Mouse (Mus musculus) liver, embryonic 13.5 days (tissue): Measurements from ENCODE around the gene Il1rl2. TPM values are rescaled to one million over a fixed set of nuclear protein-coding genes. Genes with fewer than 3 reads are reported as not detected.

ENCODE experiments used
- ATAC-seq: fragments of 200-750 bp; cut with Nextera tagmentation; 2 replicates; pipeline ENCODE4 v1.8.0; 2017; ENCODE audit warnings: low read depth, mild to moderate bottlenecking, moderate number of reproducible peaks, moderate library complexity
- DNase-seq: peaks from one replicate; pipeline ENCODE4 v3.0.0; 2022
- H3K27ac ChIP-seq: fragments of 300-500 bp; sonication (generic); 2 replicates; pipeline ENCODE4 v1.5.1; 2015; ENCODE audit warnings: moderate library complexity, mild to moderate bottlenecking, inconsistent platforms
- H3K27me3 ChIP-seq: fragments of 300-500 bp; sonication (generic); 2 replicates; pipeline ENCODE4 v1.6.1; 2015; ENCODE audit warnings: mild to moderate bottlenecking, inconsistent platforms
- H3K36me3 ChIP-seq: fragments of 300-500 bp; sonication (generic); 2 replicates; pipeline ENCODE4 v1.6.1; 2015; ENCODE audit warnings: mild to moderate bottlenecking, inconsistent platforms
- H3K4me1 ChIP-seq: fragments of 300-500 bp; sonication (generic); replicated peaks from 2 replicates; pipeline ENCODE4 v1.6.1; 2015; ENCODE audit warnings: inconsistent platforms
- H3K4me2 ChIP-seq: fragments of 300-500 bp; sonication (generic); 2 replicates; pipeline ENCODE4 v1.6.1; 2015; ENCODE audit warnings: inconsistent platforms, mild to moderate bottlenecking, moderate library complexity
- H3K4me3 ChIP-seq: fragments of 300-500 bp; sonication (generic); replicated peaks from 2 replicates; pipeline ENCODE4 v1.5.1; 2015; ENCODE audit warnings: mild to moderate bottlenecking, inconsistent platforms
- H3K9ac ChIP-seq: fragments of 300-500 bp; sonication (generic); 2 replicates; pipeline ENCODE4 v1.6.1; 2015; ENCODE audit warnings: mild to moderate bottlenecking, inconsistent platforms
- H3K9me3 ChIP-seq: fragments of 300-500 bp; sonication (generic); replicated peaks from 2 replicates; pipeline ENCODE4 v1.6.1; 2016; ENCODE audit warnings: inconsistent platforms
- WGBS: fragments of 180-500 bp; shearing (Covaris S2); methylation state at CpG from one replicate; pipeline ENCODE4 v1.1.7; 2015; ENCODE audit not compliant: insufficient replicate concordance; 5-methylcytosine and 5-hydroxymethylcytosine counted together
- polyA plus RNA-seq: library from polyadenylated mRNA; unstranded; fragments of >200 nt; fragmentation: Nextera tagmentation; extraction: Ambion mirVana; gene quantifications from 2 replicates; pipeline ENCODE4 v1.2.1, GENCODE M21; 2015

Il1rl2 gene
- polyA plus RNA-seq, 1 experiment from 2014 or later = 1.4 TPM

GRCm38 (mm10) chr1:40355904-40356521 lies 31.6 kb downstream of the Il1rl2 start:
- no peaks in the 10 kb centered on the region for H3K27me3 ChIP-seq
- no peak overlapping the region for H3K9ac ChIP-seq
- peaks cover 65% of the 10 kb centered on the region for H3K4me1 ChIP-seq
- no peak overlapping the region for H3K4me2 ChIP-seq
- H3K9me3 ChIP-seq = no peaks in the 10 kb centered on the region
- peak; percentile 49; the same call in 1 of the 2 replicates for ATAC-seq
- H3K4me3 ChIP-seq = no peak overlapping the region
- no peak for DNase-seq
- 22% methylated on average over 10 of the region's 10 CpGs for WGBS
- H3K27ac ChIP-seq = no peak overlapping the region
- no peaks in the 10 kb centered on the region for H3K36me3 ChIP-seq

DNA sequence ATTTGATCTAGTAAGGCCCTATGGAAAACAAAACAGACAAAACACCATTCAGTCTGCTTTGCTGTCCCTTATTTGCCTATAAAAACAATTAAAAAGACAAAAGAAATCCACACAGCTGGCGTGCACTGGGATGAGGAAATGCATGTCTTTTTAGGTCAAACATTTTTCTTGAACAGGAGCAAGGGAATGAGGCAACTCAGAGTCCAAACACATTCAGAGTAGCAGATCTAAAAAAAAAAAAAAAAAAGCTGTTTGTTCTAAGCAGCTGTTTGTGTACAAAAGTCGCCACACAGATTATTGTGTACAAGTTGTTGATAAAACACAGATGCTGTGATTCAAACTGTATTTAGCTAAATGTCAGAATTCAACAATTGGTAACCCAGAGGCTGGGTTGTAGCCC lies 33.5 kb downstream of the Il1rl2 start:
- Histone ChIP-seq H3K27me3 (no peaks in the 10 kb centered on the region), H3K9ac (no peak overlapping the region), H3K36me3 (no peaks in the 10 kb centered on the region), H3K4me3 (no peak overlapping the region), H3K4me1 (peaks cover 54% of the 10 kb centered on the region), H3K4me2 (no peak overlapping the region), H3K27ac (no peak overlapping the region), H3K9me3 (no peaks in the 10 kb centered on the region)
- 59% methylated on average over 2 of the region's 2 CpGs for WGBS
- no peak for DNase-seq
- ATAC-seq = no peak

DNA sequence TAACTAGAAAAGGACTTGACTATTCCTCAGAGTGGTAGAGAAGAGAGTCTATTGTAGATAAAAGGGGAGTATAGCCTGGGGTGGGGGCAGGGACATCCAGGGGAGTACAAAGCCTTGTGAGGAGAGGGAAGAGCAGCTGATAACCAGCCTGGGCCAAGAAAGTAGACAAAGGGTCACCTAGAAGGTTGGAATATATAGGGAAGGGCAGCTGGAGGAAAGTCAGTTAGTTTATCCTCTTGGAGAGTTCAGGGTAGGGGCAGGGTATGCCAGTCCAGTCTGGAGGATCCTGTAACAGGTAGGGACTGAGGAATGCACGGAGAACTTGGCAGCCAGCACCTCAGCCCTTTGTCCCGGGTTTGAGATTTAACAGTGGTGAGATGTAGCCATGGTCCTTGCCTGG lies 33.9 kb downstream of the Il1rl2 start:
- ATAC-seq (no peak), DNase-seq (no peak)
- H3K4me1 ChIP-seq = peaks cover 50% of the 10 kb centered on the region
- no peak overlapping the region for H3K9ac ChIP-seq
- H3K4me3 ChIP-seq = no peak overlapping the region
- WGBS = 69% methylated on average over 2 of the region's 2 CpGs
- H3K4me2 ChIP-seq = no peak overlapping the region
- no peaks in the 10 kb centered on the region for H3K27me3 ChIP-seq
- no peaks in the 10 kb centered on the region for H3K9me3 ChIP-seq
- no peaks in the 10 kb centered on the region for H3K36me3 ChIP-seq
- no peak overlapping the region for H3K27ac ChIP-seq

DNA sequence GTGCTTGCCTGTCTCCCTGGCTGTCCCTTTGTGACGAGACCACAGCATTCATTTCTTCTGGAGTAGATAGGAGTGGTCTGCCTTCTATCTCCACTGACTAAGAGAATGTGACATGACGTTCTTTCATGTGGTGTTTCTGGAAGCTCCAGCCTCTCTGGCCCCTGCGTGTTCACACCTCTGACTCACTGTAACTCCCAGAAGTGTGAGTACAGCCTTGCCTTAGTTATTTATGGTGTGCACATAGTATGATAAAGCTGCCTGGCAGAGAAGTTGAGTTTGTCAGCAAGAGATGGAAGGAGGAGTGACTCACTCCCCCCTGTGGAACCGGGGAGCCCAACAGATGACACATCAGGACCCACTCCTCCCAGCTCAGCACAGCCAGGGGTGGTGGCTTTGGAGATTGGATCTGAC lies 34.4 kb downstream of the Il1rl2 start:
- 37% methylated on average over 4 of the region's 4 CpGs for WGBS
- ATAC-seq (peak; percentile 51), DNase-seq (peak; percentile 63)
- H3K4me1 ChIP-seq = peaks cover 49% of the 10 kb centered on the region
- H3K27me3 ChIP-seq = no peaks in the 10 kb centered on the region
- no peak overlapping the region for H3K4me2 ChIP-seq
- no peaks in the 10 kb centered on the region for H3K9me3 ChIP-seq
- no peaks in the 10 kb centered on the region for H3K36me3 ChIP-seq
- H3K4me3 ChIP-seq = no peak overlapping the region
- no peak overlapping the region for H3K9ac ChIP-seq
- H3K27ac ChIP-seq = no peak overlapping the region

GRCm38 (mm10) chr1:40359731-40360130 lies 35.3 kb downstream of the Il1rl2 start:
- no peak for DNase-seq

DNA sequence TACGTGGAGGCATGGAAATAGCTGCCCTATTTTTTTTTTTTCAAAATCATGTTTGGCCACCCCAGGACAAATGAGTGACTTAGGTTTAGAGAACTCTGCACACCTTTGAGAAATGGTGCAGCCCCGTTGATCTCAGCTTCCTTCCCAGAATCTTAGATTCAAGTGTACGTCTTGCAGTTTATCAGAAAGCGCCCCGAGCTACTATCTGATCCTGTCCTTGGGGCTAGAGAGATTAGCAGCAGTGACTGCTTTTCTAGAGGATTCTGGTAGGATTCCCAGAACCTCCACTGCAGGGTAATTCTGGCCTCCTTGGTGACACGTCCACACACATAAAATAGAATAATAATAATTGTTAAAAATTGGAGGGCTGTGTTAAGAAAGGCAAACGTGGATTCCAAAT lies 36.6 kb downstream of the Il1rl2 start:
- no peak overlapping the region for H3K9ac ChIP-seq
- peak; percentile 27 for DNase-seq
- no peak overlapping the region for H3K4me2 ChIP-seq
- 36% methylated on average over 7 of the region's 7 CpGs for WGBS
- no peak for ATAC-seq
- H3K4me1 ChIP-seq = peaks cover 39% of the 10 kb centered on the region
- no peaks in the 10 kb centered on the region for H3K27me3 ChIP-seq
- H3K27ac ChIP-seq = no peak overlapping the region
- H3K4me3 ChIP-seq = no peak overlapping the region
- no peaks in the 10 kb centered on the region for H3K9me3 ChIP-seq
- no peaks in the 10 kb centered on the region for H3K36me3 ChIP-seq

More at GRCm38 (mm10) chr1:40359731-40360130, 35.3 kb downstream of the Il1rl2 start:
- peaks cover 49% of the 10 kb centered on the region for H3K4me1 ChIP-seq
- no peak overlapping the region for H3K27ac ChIP-seq
- no peaks in the 10 kb centered on the region for H3K9me3 ChIP-seq
- H3K4me3 ChIP-seq = no peak overlapping the region
- no peaks in the 10 kb centered on the region for H3K27me3 ChIP-seq
- no peak overlapping the region for H3K4me2 ChIP-seq
- H3K9ac ChIP-seq = no peak overlapping the region
- H3K36me3 ChIP-seq = no peaks in the 10 kb centered on the region
- WGBS = 29% methylated on average over 2 of the region's 2 CpGs
- ATAC-seq = no peak

- Histone ChIP-seq H3K9me3 (no peaks in the 10 kb centered on the region), H3K4me2 (no peak overlapping the region), H3K4me3 (no peak overlapping the region), H3K9ac (no peak overlapping the region), H3K27me3 (no peaks in the 10 kb centered on the region), H3K36me3 (no peaks in the 10 kb centered on the region), H3K4me1 (peaks cover 34% of the 10 kb centered on the region), H3K27ac (no peak overlapping the region)
- 43% methylated on average over 1 of the region's 1 CpGs for WGBS
- ATAC-seq (no peak), DNase-seq (no peak)
These were observed 37.2 kb downstream of the Il1rl2 start for GRCm38 (mm10) chr1:40361596-40361995.

GRCm38 (mm10) chr1:40362784-40363183 lies 38.4 kb downstream of the Il1rl2 start:
- Histone ChIP-seq H3K4me2 (no peak overlapping the region), H3K9ac (no peak overlapping the region), H3K36me3 (no peaks in the 10 kb centered on the region), H3K27me3 (no peaks in the 10 kb centered on the region), H3K9me3 (no peaks in the 10 kb centered on the region), H3K27ac (no peak overlapping the region), H3K4me3 (no peak overlapping the region), H3K4me1 (peaks cover 34% of the 10 kb centered on the region)
- ATAC-seq (no peak), DNase-seq (no peak)
- WGBS = 71% methylated on average over 11 of the region's 11 CpGs

GRCm38 (mm10) chr1:40372951-40373350 lies 48.5 kb downstream of the Il1rl2 start:
- ATAC-seq (no peak), DNase-seq (no peak)
- no peak overlapping the region for H3K9ac ChIP-seq
- H3K27me3 ChIP-seq = no peaks in the 10 kb centered on the region
- H3K36me3 ChIP-seq = no peaks in the 10 kb centered on the region
- no peak overlapping the region for H3K4me2 ChIP-seq
- no peaks in the 10 kb centered on the region for H3K9me3 ChIP-seq
- no peak overlapping the region for H3K4me3 ChIP-seq
- no peak overlapping the region for H3K27ac ChIP-seq
- 64% methylated on average over 3 of the region's 3 CpGs for WGBS
- no peaks in the 10 kb centered on the region for H3K4me1 ChIP-seq

DNA sequence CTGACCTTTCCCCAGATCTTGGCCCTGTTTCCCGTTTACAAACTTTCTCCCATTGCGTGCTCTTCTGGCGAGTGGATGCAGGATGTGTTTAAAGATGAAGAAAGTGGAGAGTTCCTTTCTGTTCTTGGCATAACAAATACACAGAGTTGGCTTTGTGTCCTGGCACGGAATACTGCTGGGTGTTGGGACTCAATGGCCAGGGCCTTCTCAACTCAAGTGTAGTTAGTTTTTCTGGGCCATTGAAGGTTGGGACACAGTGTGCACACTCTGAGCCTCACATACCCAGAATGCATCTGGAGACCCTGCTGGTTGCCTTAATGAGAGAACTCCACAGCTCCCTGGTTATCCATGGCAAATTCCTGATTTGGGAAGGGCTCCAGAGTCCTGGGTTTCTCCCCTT lies 50.7 kb downstream of the Il1rl2 start:
- Histone ChIP-seq H3K4me1 (no peaks in the 10 kb centered on the region), H3K9me3 (no peaks in the 10 kb centered on the region), H3K36me3 (no peaks in the 10 kb centered on the region), H3K27ac (no peak overlapping the region), H3K4me3 (no peak overlapping the region), H3K9ac (no peak overlapping the region), H3K27me3 (no peaks in the 10 kb centered on the region), H3K4me2 (no peak overlapping the region)
- WGBS = 74% methylated on average over 4 of the region's 4 CpGs
- DNase-seq (no peak), ATAC-seq (no peak)

DNA sequence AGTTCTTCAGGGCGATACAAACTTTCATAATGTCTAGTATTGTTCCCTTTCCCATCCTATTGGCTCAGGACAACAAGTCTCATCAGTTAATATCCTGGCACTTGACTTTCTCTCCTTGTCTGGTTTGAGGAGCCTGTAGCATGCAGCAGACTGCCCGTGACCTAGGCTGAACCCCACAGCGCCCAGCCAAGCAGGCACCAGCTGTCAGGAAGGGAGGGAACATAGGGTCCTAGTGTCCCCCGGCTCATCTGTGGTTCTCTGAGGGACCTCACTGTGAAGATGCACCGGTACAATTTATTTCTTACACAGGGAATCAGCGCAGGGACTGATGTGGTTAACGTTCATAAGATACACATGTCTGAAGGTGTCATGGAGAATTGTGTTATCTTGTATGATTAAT lies 52.3 kb downstream of the Il1rl2 start:
- Histone ChIP-seq H3K9ac (no peak overlapping the region), H3K9me3 (no peaks in the 10 kb centered on the region), H3K27me3 (no peaks in the 10 kb centered on the region), H3K4me1 (no peaks in the 10 kb centered on the region), H3K27ac (no peak overlapping the region), H3K4me3 (no peak overlapping the region), H3K36me3 (no peaks in the 10 kb centered on the region), H3K4me2 (no peak overlapping the region)
- ATAC-seq = no peak
- 55% methylated on average over 7 of the region's 7 CpGs for WGBS
- no peak for DNase-seq

DNA sequence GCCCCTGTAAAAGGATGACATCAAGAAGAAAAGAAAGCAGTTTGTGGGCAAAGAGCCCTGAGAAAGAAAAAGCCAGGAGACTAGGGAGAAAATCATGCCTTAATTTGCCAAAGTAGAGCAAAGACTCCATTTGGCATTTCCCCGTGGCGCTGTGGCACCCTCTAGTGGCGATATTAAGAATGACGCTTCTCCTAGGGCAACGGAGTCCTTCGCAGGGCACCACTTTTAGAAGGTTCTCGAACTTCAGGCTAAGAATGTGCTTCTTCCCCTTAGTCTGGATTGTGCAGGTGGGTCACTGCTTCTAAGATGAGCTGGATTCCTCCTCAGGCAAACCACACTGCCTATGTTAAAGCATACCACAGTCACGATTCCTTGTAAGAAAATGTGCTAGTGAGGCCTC lies 54.4 kb downstream of the Il1rl2 start:
- H3K27me3 ChIP-seq = no peaks in the 10 kb centered on the region
- no peak overlapping the region for H3K4me2 ChIP-seq
- H3K9me3 ChIP-seq = no peaks in the 10 kb centered on the region
- H3K27ac ChIP-seq = no peak overlapping the region
- no peaks in the 10 kb centered on the region for H3K36me3 ChIP-seq
- 13% methylated on average over 8 of the region's 8 CpGs for WGBS
- peak; percentile 46 for DNase-seq
- H3K4me3 ChIP-seq = no peak overlapping the region
- no peak overlapping the region for H3K9ac ChIP-seq
- H3K4me1 ChIP-seq = no peaks in the 10 kb centered on the region
- ATAC-seq = no peak
